Mouse (Mus musculus) MN1 (cell line): ENCODE data around the gene Zbp1.

Experiments used
- DNase-seq: peaks from one replicate; pipeline ENCODE4 v3.0.0-alpha.2; 2016; ENCODE audit warnings: low spot score

The Zbp1 gene

DNA sequence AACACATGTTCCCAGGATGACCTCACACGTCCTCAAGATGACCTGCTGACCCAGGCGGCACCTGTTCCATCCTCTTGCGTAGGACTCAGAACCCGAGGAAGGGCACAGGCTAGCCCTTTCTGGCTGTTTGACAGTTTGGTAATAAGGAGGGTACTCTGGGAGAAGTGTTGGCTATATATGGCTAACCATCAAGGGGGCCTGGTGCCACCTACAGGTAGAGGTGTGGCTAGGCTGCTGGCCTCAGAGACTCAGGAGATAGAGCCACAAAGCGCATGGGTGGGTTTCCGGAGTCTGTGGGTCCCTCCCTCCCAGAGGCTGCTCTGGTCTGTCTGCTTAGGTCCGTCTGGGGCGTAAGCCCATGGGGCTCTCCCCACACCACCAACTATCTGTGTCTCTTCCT is 28.0 kb upstream of the Zbp1 start:
- DNase-seq, result no peak

DNA sequence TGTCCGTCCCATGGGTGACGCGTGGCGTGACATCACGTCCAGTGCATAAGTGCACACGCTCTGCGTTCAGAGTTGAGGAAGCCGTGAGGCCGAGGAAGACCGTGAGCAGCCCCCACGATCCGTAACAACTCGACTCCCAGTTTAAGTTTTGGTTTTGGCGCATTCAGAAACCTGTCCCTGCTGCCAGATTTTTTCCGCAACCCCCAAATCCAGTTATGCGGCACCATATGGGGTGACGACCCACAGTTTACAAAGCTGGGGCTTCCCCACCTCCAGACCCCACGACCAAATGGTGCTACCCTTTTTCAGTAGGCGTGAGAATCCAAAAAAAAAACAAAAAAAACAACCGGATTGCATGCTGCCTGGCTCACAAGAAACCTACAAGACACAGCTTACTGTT is 26.5 kb upstream of the Zbp1 start:
- no peak for DNase-seq

DNA sequence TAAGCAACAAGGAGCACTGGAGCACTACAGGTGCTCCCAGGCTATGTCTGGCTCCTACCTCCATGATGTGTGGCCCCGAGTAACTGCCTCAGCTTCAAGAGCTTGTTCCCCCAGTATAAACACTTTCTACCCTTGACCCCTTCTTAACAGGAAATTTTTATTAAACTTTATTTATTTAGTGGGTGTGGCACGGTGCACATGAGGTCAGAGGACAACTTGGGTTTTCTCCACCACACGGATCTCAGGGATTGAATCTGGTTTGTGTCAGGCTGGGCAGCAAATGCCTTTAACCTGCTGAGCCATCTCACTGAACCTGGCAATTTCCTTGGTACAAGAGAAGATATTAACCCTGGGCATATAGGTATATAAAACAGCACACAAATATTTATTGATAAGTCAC is 25.4 kb upstream of the Zbp1 start:
- DNase-seq, result no peak

GRCm38 (mm10) chr2:173243616-173244015 is 24.9 kb upstream of the Zbp1 start:
- no peak for DNase-seq

DNA sequence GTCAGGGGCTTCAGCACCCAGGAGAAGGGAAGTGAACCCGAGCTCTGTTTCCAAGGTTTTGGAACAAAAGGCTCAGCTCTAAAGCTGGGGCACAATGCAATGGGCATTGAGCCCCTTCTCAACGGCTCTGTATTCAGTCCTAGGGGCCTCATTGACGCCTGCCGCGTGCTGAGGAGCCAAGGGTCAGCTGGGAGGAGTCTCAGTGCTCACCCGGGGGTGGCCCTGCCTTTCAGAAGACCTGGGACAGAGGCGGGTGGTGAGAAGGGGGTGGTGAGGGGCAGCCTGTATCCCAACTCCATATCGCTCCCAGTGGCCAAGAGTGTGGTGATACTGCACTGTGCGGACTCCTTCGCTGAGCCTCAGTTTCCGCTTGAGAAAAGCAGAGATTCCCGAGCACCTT is 24.2 kb upstream of the Zbp1 start:
- DNase-seq, result no peak

GRCm38 (mm10) chr2:173240738-173241137 is 22.0 kb upstream of the Zbp1 start:
- DNase-seq, result no peak

DNA sequence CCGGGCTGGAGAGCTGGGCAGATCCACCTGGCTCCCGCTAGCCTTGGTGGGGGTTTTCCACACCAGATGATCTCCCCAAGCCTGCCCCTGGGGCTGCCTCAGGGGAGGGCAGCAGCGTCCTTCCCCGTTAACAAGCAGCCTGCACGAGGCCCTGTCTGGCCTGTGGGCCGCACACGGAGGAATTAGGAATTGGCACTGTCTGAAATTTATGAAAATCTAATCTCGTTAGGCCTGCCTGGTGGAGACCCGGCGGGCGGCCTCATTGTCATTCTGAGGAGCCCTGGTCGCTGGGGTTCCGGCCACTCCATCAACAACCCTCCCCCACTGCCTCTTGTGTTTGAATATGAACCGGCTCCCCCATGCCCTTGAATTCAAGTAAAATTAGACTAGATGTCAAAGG is 19.8 kb upstream of the Zbp1 start:
- no peak for DNase-seq

DNA sequence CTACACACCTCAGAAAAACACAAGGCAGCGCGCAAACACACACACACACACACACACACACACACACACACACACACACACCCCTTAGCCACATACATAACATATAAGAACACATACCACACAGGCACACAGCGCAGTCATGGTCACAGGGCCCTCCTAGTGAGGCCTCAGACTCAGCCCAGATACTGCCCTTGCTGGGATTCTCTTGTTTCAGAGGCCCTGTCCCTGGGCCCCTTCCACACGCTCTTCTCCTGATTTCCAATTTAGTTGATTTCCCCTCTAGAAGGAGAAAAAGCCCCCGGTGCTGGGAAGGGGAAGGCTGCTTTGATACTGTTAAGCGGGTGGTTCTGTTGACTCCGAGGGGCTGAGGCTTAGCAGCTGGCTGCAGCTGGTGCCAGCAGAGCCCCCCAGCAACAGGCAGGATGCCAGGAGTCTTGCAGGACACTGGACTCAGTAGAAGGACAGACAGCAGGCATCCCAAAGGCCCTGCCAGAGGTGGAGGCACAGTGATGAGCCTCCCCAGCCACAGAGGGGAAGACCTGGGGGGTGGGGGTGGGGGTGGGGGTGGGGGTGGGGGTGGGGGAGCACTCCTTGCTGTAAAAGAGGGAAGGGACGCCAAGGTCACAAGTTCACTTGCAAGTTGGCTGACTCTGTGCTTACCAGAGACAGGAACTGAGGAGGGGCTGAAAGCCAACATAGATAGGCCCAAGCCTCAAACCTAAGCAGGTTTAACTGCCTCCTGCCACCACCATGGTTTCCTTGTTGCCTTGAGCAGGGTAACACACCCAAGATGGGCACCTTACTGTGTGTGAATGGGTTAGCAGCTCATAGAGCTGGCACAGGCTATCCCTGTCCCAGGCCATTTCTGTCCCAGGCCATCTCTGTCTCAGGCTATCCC is 17.0 kb upstream of the Zbp1 start:
- no peak for DNase-seq

- DNase-seq, result no peak
Measured at GRCm38 (mm10) chr2:173232766-173233099, 14.0 kb upstream of the Zbp1 start.

- DNase-seq, result no peak
Measured at GRCm38 (mm10) chr2:173232065-173232765, 13.5 kb upstream of the Zbp1 start.

DNA sequence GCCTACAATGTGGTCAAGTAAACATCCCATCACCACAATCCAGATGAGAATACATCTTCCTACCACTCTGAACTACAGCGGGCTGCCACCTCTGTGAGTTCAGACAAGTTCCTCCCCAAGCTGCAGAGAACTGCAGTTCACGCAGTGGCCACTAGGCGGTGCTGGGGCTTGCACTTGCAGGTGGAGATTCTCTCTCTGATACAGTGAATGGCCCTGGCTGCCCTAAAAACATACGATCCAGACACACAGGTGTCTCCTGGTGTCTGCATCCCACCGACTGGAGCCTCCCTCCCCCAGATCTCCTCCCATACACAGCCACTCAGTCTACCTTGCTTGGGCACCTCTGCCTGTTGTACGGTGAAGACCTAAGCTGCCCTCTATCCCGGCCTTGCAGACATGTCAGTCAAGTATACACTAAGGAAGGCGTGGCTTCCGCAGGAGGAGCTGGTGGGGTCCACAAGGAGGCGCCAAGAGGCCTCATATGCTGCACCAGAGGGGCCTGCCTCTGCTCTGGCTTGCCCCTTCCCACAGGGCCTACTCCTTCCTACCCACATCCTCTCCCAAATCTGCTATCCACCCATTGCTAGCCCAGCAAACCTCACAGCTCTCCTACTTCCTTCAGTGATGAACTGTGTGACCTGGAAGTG is 11.0 kb upstream of the Zbp1 start:
- peak; percentile 44 for DNase-seq

DNA sequence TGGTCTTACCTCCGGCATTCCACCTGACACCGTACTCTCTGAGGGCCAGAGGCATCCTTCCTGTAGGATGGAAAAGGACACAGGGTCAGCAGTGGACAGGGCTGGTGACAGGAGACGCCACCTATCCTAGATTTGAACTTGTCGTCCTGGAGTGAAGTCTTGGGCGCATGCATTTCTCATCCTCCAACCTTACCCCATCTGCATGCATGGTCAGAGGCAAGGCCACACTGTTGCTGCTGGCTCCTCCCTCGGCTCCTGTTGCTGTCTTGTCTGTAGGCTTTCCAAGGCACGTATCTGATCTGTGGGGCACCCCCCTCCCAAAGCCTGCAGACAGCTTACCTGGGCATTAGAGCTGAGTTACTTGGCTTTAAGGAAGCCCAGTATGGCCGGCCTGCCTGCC is 9.8 kb upstream of the Zbp1 start:
- DNase-seq, result no peak

GRCm38 (mm10) chr2:173226792-173227191 is 8.1 kb upstream of the Zbp1 start:
- no peak for DNase-seq

- no peak for DNase-seq
Measured at GRCm38 (mm10) chr2:173225906-173226305, 7.2 kb upstream of the Zbp1 start.

- no peak for DNase-seq
Measured at GRCm38 (mm10) chr2:173224832-173225231, 6.1 kb upstream of the Zbp1 start.

GRCm38 (mm10) chr2:173224097-173224496 is 5.4 kb upstream of the Zbp1 start:
- DNase-seq, result no peak

- no peak for DNase-seq
Measured at GRCm38 (mm10) chr2:173223496-173223895, 4.8 kb upstream of the Zbp1 start.

GRCm38 (mm10) chr2:173220754-173221153 is 2.0 kb upstream of the Zbp1 start:
- no peak for DNase-seq

DNA sequence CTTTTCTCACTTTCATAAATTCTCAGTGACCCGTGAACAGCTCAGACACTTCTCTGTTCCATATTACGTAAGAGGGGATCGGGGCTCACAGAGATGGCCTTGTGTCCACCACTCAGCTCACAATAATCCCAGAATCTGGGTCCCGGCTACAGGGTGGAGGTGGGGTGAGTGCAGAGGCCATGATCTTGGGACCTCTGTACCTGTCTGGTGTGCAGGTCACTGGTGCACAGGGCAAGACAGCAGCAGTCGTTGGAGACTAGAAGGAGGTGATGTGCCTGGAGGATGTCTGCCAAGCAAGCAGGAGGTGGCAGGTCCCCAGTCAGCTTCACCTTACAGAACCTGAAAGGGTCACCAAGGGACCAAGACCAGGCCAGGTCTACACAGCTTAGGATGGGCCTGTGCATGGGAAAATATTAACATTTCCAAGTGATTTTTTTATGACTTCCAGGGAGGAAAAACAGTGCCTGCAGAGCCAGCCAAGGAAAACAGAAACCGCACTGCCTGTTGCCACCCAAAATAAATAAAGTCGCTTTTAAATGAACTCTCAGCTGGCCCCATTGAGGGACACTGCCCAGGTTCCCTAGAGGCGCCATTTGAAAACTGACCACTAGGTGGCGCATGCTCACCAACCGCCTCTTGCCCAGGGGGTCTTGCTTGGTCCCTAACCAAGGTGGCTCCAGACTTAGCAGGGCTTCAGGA is 682 bp upstream of the Zbp1 start:
- DNase-seq, result no peak

DNA sequence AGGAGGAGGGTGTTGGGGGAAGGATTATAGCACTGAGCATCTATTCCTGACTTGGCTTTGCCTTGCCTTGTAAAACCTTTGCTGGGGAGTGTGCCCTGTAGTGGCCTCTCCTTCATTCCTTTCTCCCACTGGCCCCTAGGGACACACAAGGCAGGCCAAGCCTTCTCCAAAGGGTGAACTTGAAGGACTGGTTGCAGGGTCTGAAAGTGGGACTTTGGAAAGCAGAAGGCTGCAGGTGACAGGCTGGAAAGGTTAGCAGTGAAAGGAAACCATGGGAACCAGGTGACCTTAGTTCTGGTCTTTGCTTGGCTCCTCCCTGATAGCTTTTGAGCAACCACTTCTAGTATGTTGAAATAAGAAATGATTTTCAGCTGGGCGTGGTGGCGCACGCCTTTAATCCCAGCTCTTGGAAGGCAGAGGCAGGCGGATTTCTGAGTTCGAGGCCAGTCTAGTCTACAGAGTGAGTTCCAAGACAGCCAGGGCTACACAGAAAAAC is 912 bp downstream of the Zbp1 start:
- no peak for DNase-seq

- DNase-seq, result no peak
Measured at GRCm38 (mm10) chr2:173217246-173217645, 1.5 kb downstream of the Zbp1 start.

GRCm38 (mm10) chr2:173216840-173217239 is 1.9 kb downstream of the Zbp1 start:
- no peak for DNase-seq
